Mouse (Mus musculus) WW6 (cell line): ENCODE data around the gene Prkn.
"Not testable (repeated sequence)": the region's sequence is repeated elsewhere in the genome, so short reads cannot be mapped to it uniquely, and the experiment has no call there.

Experiments
- DNase-seq: peaks from one replicate; pipeline ENCODE4 v3.0.0-alpha.2; 2013; ENCODE audit warnings: low read depth, low spot score

Prkn gene

GRCm38 (mm10) chr17:11127217-11127616, 287.0 kb downstream of the Prkn start:
- DNase-seq: no peak

- DNase-seq: no peak
These were observed 290.7 kb downstream of the Prkn start for GRCm38 (mm10) chr17:11130919-11131318.

GRCm38 (mm10) chr17:11142321-11142720, 302.1 kb downstream of the Prkn start:
- DNase-seq: no peak

- DNase-seq: no peak
These were observed 315.9 kb downstream of the Prkn start for GRCm38 (mm10) chr17:11156119-11156518.

- no peak for DNase-seq
These were observed 317.4 kb downstream of the Prkn start for GRCm38 (mm10) chr17:11157536-11157935.

- DNase-seq: no peak
These were observed 321.3 kb downstream of the Prkn start for GRCm38 (mm10) chr17:11161436-11161835.

- DNase-seq: no peak
These were observed 322.6 kb downstream of the Prkn start for GRCm38 (mm10) chr17:11162770-11163169.

- no peak for DNase-seq
These were observed 347.2 kb downstream of the Prkn start for GRCm38 (mm10) chr17:11187356-11187755.

- no peak for DNase-seq
These were observed 348.3 kb downstream of the Prkn start for GRCm38 (mm10) chr17:11188494-11188893.

GRCm38 (mm10) chr17:11190306-11190705, 350.1 kb downstream of the Prkn start:
- DNase-seq: no peak

GRCm38 (mm10) chr17:11198134-11198533, 357.9 kb downstream of the Prkn start:
- DNase-seq: no peak

GRCm38 (mm10) chr17:11209063-11209462, 368.9 kb downstream of the Prkn start:
- not testable (repeated sequence) for DNase-seq

- DNase-seq: no peak
These were observed 370.8 kb downstream of the Prkn start for GRCm38 (mm10) chr17:11211006-11211405.

GRCm38 (mm10) chr17:11211591-11211990, 371.4 kb downstream of the Prkn start:
- DNase-seq: no peak

GRCm38 (mm10) chr17:11213689-11214088, 373.5 kb downstream of the Prkn start:
- no peak for DNase-seq

GRCm38 (mm10) chr17:11229011-11229410, 388.8 kb downstream of the Prkn start:
- no peak for DNase-seq

- DNase-seq: no peak
These were observed 389.2 kb downstream of the Prkn start for GRCm38 (mm10) chr17:11229426-11229825.

GRCm38 (mm10) chr17:11230604-11231395, 390.6 kb downstream of the Prkn start:
- no peak for DNase-seq

- no peak for DNase-seq
These were observed 395.1 kb downstream of the Prkn start for GRCm38 (mm10) chr17:11235273-11235672.

- DNase-seq: no peak
These were observed 404.9 kb downstream of the Prkn start for GRCm38 (mm10) chr17:11245040-11245439.

GRCm38 (mm10) chr17:11249216-11249615, 409.0 kb downstream of the Prkn start:
- no peak for DNase-seq

- no peak for DNase-seq
These were observed 420.5 kb downstream of the Prkn start for GRCm38 (mm10) chr17:11260663-11261062.

GRCm38 (mm10) chr17:11261679-11262078, 421.5 kb downstream of the Prkn start:
- DNase-seq: no peak

- DNase-seq: no peak
These were observed 427.8 kb downstream of the Prkn start for GRCm38 (mm10) chr17:11267951-11268350.
